Mouse (Mus musculus): ENCODE measurements around the gene Pim3.

The Pim3 gene

DNA sequence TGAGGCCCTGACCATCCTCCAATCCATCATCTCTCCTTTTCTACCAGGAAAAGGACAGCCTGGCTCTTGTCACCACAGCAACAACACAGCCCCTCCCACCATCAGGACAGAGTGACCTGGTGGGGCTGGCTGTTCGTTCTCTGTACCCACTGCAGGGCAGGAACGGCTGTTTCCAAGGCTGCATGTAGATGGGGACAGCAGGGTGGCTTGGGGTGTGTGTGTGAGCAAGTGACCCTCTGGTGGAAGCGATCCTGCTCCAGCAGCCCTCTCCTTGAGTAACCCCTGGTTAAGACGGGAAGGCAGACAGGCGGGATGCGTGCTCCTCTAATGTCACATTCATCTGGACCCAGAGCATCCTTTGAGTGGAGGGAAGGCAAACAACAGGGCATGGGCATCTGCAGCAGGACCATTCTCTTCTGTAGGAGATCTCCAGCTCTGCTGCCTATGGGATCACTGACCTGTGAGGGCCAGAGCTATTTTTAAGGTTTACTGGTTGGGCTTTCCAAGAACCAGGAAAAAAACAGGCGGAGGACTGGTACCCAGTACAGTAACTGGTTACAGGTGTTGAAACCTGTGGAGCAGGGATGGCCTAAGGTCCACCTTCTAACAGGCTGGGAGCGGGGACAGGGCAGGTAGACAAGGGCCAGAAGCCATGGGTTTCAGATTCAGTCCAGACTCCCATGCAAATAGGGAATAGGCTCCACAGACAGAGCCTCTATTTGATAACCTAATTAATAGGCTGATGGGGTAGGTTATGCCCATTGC is 2.6 kb upstream of the Pim3 start:
- no peak for DNase-seq

DNA sequence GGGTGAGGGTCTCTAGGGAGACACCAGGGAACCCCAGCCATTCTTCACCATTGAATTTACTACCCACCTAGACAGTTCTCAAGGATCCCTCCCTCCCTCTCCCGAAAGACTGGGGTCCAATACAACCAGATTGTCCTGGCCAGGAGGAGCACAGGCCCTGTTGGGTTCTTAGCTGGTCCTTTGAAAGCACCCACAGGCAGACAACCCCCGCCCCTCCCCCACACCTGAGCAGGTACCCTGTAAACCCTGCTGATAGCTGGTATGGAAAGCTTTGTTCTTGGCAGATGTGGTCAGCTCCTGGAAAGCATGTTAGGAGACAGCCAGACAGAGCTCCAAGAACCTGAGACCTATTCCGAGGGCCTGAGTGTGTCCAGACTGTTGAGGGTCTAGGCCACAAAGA is 1.2 kb upstream of the Pim3 start:
- no peak for DNase-seq

DNA sequence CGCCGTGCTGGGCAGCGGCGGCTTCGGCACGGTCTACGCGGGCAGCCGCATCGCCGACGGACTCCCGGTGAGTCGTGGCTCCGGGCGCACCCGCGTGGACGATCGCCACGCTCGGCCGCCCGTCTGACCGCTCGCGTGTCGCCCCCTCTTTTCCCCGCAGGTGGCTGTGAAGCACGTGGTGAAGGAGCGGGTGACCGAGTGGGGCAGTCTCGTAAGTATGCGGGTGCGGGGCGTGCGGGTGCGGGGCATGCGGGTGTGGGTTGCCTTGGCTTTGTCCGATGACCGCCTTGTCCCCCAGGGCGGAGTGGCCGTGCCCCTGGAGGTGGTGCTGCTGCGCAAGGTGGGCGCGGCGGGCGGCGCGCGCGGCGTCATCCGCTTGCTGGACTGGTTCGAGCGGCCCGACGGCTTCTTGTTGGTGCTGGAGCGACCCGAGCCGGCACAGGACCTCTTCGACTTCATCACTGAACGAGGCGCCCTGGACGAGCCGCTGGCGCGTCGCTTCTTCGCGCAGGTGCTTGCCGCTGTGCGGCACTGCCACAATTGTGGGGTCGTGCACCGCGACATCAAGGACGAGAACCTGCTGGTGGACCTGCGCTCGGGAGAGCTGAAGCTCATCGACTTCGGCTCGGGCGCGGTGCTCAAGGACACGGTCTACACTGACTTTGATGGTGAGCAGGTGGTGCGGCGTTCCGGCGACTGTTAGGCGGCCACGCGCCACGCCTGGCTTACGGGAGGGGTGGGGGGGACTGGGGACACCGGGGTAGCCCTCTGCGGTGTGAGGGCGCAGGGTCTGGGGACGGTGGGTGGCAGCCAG is 1.1 kb downstream of the Pim3 start:
- DNase-seq = peak; percentile 58 to 69

DNA sequence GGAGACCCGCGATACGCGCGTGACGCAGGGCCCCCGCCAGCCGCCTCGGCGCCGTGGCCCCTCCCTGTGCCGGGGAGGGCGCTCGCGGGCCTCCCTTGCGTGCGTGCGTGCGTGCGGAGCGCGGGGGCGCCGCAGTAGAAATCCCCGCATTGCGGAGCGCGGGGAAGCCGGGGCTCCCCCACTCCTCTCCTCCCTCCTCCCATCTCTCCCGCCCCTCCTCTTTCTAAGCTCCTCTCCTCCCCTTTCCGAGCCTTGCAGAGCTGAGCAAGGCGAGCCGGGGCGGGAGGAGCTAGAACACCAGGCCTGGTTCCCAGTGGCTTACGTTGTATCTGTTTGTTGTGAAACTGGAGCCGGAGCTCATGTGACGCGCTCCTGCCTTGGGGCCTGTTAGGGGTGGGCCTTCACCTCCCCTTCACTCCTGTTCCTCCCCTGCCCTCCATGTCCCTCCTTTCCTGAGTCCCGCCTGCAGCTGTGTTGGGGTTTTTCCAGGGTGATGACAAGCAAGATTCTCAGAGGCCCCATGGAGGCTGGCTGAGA is 1.8 kb downstream of the Pim3 start:
- peak; percentile 67 to 70 for DNase-seq

DNA sequence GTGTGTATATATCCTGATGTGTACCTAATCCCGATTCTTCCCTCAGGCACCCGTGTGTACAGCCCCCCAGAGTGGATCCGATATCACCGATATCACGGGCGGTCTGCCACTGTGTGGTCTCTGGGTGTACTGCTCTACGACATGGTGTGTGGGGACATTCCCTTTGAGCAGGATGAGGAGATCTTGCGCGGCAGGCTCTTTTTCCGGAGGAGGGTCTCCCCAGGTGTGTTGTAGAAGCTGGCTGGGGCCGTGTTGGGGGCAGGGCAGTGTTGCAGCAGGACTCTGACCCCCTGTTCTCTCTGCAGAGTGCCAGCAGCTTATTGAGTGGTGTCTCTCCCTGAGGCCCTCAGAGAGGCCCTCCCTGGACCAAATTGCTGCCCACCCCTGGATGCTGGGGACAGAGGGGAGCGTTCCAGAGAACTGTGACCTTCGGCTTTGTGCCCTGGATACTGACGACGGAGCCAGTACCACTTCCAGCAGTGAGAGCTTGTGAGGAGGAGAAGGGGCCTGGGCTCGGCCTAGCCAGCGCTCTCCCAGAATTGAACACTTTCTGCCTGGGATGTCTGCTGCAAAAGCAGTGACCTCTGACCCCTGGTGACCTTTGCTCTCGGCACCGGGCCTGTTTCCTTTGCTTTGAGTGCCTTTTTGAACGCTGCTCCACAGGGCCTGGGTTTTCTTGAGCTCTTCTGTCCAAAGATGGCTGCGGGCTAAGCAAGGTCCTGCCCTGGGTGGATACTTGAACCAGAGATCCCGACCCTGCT is 2.5 kb downstream of the Pim3 start:
- DNase-seq = no peak

DNA sequence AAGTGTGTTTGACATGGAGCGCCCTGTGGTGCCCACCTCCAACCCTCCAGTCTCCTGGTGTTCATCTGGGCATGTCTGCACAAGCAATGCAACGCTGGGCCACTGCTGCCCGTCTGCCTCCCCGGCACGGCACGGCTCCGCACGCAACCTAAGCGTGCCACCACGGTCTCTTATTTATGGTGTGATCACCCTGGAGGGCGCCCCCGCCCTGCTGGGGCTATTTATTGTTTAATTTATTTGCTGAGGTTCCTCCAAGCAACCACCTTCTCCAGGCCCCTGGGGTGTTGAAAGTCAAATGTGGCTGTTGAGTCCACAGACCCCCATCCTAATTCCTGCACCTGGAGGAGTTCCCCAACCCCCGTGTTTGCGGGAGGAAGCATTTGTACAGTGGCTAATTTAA is 3.1 kb downstream of the Pim3 start:
- no peak for DNase-seq

DNA sequence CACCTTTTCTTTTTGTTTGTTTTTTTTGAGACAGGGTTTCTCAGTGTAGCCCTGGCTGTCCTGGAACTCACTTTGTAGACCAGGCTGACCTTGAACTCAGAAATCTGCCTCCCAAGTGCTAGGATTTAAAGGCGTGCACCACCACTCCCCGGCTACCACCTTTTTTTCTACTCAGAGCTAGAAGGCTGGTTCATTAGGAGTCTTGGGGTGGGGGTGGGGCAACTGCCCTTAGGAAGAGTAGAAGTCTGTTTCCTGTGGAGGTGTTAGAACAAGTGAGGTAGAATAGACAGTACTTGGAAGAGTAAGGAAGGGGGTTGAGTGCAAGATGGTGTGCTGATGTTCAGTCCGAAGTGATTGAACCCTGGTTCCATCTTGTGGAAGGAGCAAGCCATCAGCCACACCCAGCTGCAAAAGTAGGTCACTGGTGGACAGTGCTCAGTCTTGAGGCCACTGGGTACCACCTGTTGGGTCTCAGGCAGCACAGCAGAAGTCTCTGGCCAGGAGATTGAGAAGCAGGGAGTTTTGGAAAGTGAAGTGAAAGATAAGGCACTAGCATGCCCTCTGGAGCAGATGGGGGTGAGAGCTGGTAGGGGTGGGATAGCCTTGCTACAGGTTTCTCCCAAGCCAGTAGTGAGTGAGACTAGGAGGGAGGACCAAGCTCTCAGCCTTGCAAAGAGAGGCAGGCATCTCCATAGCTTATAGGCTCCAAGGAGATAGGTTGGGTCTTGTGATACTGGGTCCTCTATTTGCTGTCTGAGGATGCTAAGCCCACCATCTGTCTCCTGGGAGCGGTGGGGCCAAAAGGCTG is 4.1 kb downstream of the Pim3 start:
- no peak for DNase-seq

DNA sequence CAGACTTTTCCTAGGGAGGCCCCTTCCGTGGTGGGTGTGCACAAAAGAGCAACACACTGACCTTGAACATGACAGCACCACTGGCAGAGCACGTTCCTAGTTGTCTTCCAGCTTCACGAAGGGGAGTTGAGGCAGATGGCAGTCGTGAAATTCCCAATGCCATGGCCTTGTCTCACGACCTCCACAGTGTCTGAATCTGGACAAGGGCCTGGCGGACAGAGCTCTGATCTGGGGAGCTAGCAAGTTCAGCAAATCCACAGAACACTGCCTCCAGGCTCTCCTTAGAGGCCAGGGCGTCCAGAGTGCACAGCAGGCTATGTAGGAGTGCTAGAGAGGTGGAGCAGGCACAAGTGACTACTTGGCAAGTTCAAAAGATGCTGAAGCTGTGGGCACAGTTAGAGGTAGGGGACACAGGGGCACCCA is 5.0 kb downstream of the Pim3 start:
- no peak for DNase-seq

DNA sequence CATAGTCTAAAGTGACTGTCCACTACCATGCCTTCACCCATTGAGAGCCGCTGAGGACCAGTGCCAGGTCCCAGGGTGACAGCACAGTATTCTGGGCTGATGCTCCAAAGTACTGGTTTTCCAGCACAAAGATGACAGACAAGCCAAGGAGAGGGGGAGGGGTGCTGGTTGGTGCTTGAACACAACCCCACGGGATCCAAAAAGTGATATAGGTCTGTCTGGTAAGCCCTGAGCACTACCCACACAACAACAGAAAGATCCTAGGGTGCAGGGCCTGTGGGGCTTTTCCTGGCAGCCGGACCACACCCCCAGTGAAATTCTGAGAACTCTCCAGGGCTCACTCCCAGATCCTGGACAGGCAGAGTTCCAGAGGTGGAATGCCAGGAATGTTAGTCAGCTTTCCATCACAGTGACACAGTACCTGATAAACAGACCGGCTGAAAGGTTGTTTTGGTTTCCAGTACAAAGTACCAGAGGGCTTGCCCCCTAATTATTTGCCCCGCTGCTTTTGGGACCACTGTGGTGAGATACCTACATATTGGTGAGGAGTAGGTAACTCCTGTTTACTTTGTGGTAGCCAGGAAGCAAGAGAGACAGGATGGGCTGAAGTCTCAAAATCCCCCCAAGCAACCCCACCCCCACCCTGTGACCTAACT is 5.5 kb downstream of the Pim3 start:
- DNase-seq = peak in 1 of 2 experiments; percentile 38

DNA sequence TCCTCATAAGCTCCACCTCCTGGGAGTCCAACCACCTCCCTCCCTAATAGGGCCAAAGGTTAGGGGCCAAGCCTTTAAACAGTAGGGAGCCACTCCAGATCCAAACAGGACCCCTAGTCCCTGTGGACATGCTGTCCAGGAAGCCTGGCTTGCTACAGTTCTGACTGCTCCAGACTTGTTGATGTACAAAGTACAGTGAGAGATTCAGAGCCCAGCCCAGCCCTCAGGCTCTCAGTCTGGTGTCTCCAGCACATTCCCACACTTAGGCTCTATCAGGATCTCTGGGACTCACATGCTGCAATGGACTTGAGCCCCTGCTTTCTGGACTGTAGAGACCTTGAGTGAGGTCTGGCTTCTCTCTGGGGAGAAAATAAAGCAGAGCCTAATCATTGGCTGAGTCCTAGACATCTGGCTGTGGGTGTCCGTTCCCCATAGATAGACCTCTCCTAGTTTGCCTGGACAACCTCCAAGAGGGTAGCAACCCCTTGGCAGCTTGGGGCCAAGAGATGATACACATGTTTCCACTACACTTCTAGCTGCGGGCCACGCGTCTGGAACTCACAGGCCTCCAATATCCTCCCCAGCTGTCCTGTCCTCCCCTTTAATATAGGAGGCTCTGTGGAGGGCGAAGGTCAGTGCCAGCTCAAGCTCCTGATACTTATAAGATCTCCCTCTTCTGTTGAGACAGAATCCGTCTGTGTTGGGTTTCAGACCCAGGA is 6.2 kb downstream of the Pim3 start:
- DNase-seq = peak in 1 of 2 experiments; percentile 24

DNA sequence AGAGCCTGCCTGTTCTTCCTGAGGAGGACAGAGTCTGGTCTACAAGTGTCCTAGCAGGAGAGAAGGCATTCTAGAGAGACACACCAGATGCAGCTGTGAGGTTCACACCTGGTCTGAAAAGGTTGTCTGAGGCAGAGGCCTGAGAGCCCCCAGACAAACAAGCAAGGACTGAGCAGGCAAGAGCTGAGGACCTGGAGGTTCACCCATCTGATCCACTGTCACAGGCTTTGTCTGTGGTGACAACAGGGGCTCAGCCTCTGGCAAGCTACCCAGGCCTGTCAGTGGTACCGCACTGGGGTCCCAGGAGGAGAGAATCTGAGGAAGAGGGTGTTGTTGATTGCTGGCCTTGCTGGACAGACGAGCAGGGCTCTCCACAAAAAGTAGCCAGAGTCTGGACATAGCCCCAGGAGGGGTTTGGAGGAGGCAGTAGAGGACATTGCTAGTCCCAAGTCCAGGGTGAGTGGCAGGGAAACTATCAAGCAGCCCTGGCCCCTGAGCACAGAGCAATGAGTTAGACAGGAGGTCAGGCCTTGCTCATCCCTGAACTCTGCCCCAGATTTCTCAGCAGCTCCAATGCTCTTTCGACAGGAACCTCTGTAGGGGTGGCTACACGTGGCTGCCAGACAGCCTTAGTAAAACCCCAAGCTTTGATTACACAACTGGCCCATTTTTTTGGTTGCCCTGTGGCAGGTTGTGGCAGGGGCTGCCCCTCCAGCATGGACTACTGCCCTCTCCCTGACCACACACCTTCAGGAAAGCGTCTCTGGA is 8.6 kb downstream of the Pim3 start:
- no peak for DNase-seq

DNA sequence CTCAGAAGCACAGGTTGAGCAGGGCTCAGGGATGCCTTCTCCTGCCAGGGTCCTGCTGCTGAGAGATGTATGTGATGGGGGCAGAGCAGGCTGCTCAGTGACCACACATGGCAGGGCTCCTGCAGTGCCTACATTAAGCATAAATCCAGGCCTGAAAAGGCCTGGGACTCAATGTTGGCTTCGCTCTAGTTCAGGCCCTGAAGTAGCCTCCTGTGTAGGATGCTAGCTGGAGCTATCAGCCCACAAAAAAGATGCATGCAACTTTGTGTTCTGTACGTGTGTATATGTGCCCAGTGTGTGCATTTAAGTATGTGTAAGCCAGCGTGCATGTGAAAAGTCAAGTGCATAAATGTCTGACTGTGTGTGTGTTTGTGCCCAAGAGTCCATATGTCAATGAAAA is 12.1 kb downstream of the Pim3 start:
- no peak for DNase-seq

DNA sequence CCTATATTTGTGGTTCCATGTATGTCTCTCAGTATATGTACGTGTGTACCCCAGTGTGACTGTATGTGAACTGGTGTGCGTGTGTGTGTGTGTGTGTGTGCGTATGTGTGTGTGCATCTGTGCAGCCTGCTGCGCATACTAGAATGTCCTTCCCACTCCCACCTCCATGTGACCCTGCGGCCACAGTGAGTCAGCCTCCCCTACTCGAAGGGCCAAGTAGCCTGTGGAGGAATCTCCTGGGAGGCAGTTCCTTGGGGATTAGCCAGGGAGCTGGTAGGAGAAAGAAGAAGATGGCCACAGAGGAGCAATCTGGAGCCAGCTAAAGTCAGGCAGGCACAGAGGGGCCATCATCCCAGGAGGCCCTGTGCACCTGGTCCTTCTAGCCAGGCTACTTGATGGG is 12.5 kb downstream of the Pim3 start:
- DNase-seq = no peak

DNA sequence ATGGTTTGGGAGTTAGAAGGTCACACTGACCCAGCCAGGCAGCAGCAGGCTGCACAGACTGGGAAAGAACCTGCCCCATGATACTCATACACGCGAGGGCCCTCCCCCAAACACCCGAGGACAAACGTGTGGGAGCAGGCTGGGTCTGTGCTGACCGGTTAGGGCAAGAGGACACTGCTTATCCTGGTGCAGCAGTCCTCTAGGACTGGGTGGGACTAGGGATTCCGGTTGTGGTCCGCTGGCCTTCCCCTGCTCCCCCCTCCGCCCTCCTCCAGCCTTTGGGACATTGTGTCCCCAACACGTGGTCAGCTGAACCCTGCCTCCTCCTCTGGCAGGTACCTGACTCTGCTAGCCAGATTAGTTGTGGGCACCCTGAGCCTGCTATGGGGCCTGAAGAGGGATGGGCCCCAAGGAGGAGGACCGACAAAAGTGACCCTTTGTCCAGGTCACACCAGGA is 13.7 kb downstream of the Pim3 start:
- DNase-seq = no peak

DNA sequence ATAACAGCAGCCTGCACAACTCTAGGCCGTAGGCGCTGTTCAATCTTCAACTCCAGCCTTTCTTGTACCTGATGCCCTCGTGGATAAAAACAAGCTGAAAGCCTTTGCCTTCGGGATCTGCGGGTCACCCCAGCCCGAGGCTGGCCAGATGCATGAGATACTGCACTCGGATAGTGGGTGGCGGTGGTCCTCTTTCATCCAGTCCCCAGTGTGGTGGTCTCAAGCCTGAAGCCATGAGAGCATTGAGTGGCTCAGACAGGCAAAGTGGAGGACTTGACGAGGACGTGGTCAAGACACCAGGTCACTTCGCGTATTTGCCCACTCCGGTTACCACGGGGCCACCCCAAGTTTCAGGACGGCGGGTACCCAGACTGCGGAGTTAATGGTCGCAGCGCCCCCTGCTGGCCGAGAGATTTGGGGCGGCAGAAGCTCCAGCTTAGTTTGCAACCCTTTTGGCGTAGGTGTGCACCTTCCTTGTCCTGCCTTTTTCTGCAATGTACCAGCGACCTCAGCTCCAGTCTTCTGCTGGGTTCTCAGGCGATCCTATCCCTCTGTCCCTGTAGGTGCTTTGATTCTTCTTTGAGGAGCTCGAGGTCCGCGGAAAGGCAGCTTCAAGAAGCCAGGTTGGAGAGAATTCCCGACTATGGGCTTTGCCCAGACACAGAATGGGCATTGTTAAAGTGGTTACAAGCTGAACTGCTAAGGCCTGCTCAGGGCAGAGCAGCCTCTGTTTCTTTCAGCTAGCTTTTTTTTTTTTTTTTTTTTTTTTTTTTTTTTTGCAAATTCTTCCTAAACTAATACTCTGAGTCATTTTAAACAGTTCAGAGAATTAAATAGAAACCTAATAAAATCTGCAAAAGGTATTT is 14.4 kb downstream of the Pim3 start:
- DNase-seq = peak; percentile 90 to 91

DNA sequence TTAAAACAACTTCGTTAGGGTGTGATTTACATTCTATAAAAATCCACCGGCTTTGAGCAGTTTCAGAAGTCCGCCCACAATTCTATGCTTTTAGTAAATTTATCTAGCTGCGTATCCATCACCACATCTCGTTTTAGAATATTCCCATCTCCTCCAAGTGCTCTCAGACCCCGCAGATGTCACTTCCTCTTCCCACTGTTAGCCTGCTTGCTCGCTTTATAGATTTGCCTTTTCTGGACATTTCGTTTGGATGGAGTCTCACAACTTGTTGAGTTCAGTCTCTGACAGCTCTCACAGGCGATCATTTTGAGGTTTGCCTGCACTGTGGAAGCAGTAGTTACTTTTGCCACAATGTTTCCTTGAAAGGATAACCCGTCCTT is 15.0 kb downstream of the Pim3 start:
- no peak for DNase-seq

DNA sequence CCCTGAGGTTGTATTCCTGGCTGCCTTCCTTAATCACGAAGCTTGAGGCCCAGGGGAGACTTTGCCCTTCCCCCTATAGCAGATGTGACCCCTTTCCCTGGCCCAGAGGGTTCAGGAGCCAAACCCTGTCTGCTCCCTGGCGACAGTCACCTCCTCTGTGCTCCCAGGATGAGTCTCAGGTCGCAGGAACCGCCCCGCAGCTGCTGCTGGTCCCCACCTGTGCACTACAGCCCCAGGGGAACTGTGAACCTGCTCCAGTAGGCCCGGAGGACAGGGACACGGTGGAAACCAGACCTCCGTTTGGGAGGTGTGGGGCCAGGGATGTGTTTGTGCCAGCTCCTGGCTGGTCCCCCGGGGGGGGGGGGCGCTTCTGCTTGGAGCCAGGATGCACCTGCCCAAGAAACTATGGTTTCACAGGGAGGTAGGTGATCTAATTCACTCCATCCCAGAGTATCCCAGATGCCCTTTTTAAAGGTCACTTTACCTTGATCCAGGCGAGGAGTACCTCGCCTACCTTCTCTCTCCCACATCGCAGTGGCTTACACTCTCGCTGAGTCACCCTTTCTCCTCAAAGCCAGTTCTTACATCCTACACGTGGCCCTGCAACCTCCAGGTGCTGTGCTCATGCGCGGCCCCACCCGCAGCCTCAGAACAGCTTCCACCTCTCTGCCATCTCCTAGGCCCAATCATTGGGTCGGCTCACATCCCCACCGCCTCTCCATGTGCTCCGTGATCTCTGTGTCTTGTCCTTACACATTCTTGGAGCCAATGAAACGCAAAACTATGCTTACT is 19.5 kb downstream of the Pim3 start:
- no peak for DNase-seq

DNA sequence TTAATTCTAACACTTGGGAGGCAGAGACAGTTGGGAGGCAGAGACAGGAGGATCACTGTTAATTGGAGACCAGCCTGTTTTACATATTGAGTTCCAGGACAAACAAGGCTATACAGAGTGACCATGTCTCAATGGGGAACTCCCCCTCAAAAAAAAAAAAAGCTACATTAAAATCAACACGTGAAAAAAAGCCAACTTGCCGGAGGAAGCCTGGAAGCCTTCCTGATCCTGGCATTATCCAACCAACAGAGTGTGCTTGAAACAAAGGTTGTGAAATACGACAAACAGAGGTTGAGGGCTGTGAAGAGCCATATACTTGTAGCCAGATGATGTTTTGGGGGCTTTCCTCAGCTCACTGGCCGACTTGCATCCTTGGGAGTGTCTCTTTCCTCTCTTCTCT is 20.9 kb downstream of the Pim3 start:
- DNase-seq = no peak
